Mouse (Mus musculus) heart, embryonic 10.5 days (tissue): ENCODE results near the gene Ikzf3. TPM values are rescaled to one million over a fixed set of nuclear protein-coding genes. Genes with fewer than 3 reads are reported as not detected.

ENCODE experiments used
- DNase-seq: peaks from one replicate; pipeline ENCODE4 v3.0.0-alpha.2; 2017; ENCODE audit warnings: low spot score
- H3K27ac ChIP-seq: fragments of 300-500 bp; sonication (generic); 2 replicates; pipeline ENCODE4 v1.5.1; 2016; ENCODE audit warnings: mild to moderate bottlenecking
- H3K27me3 ChIP-seq: fragments of 300-500 bp; sonication (generic); 2 replicates; pipeline ENCODE4 v1.6.1; 2016; ENCODE audit warnings: mild to moderate bottlenecking; ENCODE audit not compliant: poor library complexity, insufficient read depth, severe bottlenecking
- H3K36me3 ChIP-seq: fragments of 300-500 bp; sonication (generic); 2 replicates; pipeline ENCODE4 v1.6.1; 2016; ENCODE audit warnings: mild to moderate bottlenecking, moderate library complexity
- H3K4me1 ChIP-seq: fragments of 300-500 bp; sonication (generic); 2 replicates; pipeline ENCODE4 v1.6.1; 2016; ENCODE audit warnings: mild to moderate bottlenecking
- H3K4me3 ChIP-seq: fragments of 300-500 bp; sonication (generic); 2 replicates; pipeline ENCODE4 v1.5.1; 2016; ENCODE audit warnings: mild to moderate bottlenecking, moderate library complexity
- H3K9me3 ChIP-seq: fragments of 300-500 bp; sonication (generic); 2 replicates; pipeline ENCODE4 v1.6.1; 2016; ENCODE audit warnings: mild to moderate bottlenecking, moderate library complexity
- WGBS: fragments of 180-500 bp; shearing (Covaris S2); methylation state at CpG from one replicate; pipeline ENCODE4 v1.1.7; 2016; 5-methylcytosine and 5-hydroxymethylcytosine counted together
- polyA plus RNA-seq: library from polyadenylated mRNA; unstranded; fragments of >200 nt; fragmentation: Nextera tagmentation; extraction: Ambion mirVana; gene quantifications from 2 replicates; pipeline ENCODE4 v1.2.1, GENCODE M21; 2016

Gene Ikzf3
- polyA plus RNA-seq, 1 experiment from 2014 or later: 0.04 TPM

DNA sequence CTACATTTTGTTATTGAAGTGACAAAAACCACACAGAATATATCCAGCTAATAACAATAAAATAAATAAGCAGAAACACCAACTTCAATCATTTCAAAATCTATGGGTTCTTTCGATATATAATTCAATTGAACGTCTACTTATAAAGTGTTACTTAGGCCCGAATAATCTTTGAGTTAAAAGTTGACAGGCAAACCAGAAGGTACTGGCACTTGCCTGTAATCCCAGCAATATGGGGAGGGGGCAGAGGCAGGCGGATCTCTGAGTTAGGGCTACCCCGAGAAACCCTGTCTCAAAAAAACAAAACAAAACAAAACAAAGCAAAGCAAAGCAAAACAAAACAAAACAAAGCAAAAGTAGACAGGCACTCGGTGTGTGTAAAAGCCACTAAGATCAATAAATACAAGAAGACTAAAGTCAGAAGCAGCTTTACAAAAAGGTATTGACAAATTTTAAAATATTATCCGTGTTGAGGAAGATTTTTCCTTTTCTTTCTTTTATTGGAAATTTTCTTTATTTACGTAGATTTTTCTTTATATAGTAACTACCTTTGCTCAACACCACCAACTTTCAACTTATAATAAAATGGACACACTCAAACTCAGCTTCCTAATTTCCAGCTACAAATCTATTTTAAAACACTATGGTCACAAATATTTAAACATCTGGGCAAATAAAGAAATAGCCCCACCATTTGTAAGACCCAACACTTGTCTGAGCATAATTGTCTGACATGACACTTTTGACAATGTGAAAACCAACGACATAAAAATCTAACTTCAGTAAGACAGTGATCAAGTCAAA, 70.0 kb downstream of the Ikzf3 start:
- DNase-seq: no peak
- 85% methylated on average over 9 of the region's 9 CpGs for WGBS
- no peaks in the 10 kb centered on the region for H3K9me3 ChIP-seq
- H3K27me3 ChIP-seq: no peaks in the 10 kb centered on the region
- H3K4me1 ChIP-seq: peaks cover 16% of the 10 kb centered on the region
- H3K4me3 ChIP-seq: no peak overlapping the region
- H3K27ac ChIP-seq: no peak overlapping the region
- no peaks in the 10 kb centered on the region for H3K36me3 ChIP-seq

GRCm38 (mm10) chr11:98474967-98475366, 70.9 kb downstream of the Ikzf3 start:
- Histone ChIP-seq H3K4me1 (peaks cover 10% of the 10 kb centered on the region), H3K9me3 (no peaks in the 10 kb centered on the region), H3K4me3 (no peak overlapping the region), H3K27me3 (no peaks in the 10 kb centered on the region), H3K27ac (no peak overlapping the region), H3K36me3 (no peaks in the 10 kb centered on the region)
- DNase-seq: no peak
- WGBS: 87% methylated on average over 11 of the region's 11 CpGs

- H3K4me1 ChIP-seq: peaks cover 12% of the 10 kb centered on the region
- no peaks in the 10 kb centered on the region for H3K9me3 ChIP-seq
- no peak overlapping the region for H3K27ac ChIP-seq
- no peak overlapping the region for H3K4me3 ChIP-seq
- no peaks in the 10 kb centered on the region for H3K36me3 ChIP-seq
- WGBS: 59% methylated on average over 8 of the region's 8 CpGs
- no peaks in the 10 kb centered on the region for H3K27me3 ChIP-seq
- no peak for DNase-seq
These were observed 71.8 kb downstream of the Ikzf3 start for GRCm38 (mm10) chr11:98473916-98474479.

- WGBS: 74% methylated on average over 4 of the region's 4 CpGs
- H3K9me3 ChIP-seq: no peaks in the 10 kb centered on the region
- no peak overlapping the region for H3K4me3 ChIP-seq
- H3K4me1 ChIP-seq: peaks cover 12% of the 10 kb centered on the region
- no peak overlapping the region for H3K27ac ChIP-seq
- H3K36me3 ChIP-seq: no peaks in the 10 kb centered on the region
- H3K27me3 ChIP-seq: no peaks in the 10 kb centered on the region
- no peak for DNase-seq
These were observed 73.1 kb downstream of the Ikzf3 start for GRCm38 (mm10) chr11:98472696-98473095.

- WGBS: 71% methylated on average over 6 of the region's 6 CpGs
- no peak for DNase-seq
- Histone ChIP-seq H3K27ac (no peak overlapping the region), H3K36me3 (no peaks in the 10 kb centered on the region), H3K4me3 (no peak overlapping the region), H3K27me3 (peaks cover 9% of the 10 kb centered on the region; the same call in 1 of the 2 replicates), H3K4me1 (peaks cover 9% of the 10 kb centered on the region; the same call in 1 of the 2 replicates), H3K9me3 (no peaks in the 10 kb centered on the region)
These were observed 75.0 kb downstream of the Ikzf3 start for GRCm38 (mm10) chr11:98470795-98471194.

DNA sequence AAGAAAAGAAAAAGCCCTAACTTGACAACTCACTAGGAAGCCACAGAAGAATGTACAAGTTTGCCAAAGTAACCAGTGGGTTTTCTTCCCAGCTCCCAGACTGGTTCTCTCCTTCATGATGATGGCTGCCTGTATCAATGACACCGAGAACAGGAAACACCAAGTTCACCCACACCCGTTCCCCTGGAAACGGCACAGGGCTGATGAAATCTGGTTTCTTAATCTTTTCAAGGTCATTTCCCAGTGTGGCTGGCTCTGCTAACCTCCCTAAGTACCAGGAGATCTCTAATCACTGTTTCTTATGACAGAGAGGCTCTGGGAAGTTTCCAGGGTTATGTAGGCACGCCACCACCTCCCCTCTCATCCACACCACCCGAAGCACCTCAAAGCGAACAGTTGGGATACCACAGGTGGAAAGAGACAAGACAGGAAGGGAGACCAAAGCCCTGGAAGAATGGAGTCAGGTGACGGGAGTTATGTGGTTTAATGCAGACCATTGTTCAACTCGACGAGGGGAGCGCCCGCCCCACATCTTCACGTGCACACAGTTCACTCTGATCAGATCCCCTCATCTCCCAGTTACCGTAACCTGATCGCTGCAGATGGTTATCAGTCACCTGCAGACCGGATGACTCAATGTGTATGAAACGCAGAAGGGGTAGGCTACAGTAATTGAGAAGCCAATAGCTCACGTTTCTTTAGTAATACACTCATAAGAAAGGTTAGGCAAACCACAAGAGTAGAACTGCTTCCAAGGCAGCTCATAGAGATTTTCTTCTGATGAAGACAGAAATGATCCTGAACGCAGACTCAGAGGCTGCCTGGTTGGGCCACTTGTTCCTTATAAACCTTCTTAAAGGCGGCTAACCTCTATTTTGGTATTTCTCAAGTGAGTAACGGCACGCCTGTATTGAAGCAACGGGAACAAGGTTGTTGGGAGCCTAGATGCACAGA, 75.8 kb downstream of the Ikzf3 start:
- WGBS: 74% methylated on average over 22 of the region's 22 CpGs
- no peak for DNase-seq
- no peak overlapping the region for H3K27ac ChIP-seq
- H3K4me3 ChIP-seq: no peak overlapping the region
- H3K36me3 ChIP-seq: no peaks in the 10 kb centered on the region
- peaks cover 13% of the 10 kb centered on the region; the same call in 1 of the 2 replicates for H3K27me3 ChIP-seq
- H3K9me3 ChIP-seq: no peaks in the 10 kb centered on the region
- peaks cover 9% of the 10 kb centered on the region; the same call in 1 of the 2 replicates for H3K4me1 ChIP-seq

DNA sequence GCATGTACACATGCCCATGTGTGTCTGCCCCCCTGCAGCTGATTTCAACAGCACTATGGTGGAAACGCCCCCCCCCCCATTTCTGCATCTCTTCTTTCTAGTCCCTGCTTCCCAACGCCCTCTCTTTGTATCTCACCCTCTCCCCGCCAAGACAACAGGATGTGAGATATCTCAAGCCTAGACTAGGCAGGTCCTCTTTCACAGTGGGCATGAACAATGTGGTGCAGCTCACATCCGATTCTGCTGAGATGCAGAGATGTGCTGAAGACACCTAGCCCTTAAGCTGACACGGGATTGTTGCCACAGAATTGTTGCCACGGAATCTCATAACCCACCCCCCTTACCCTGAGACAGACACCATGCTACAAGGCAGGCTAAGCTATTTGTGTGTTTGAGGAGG, 81.3 kb downstream of the Ikzf3 start:
- WGBS: 73% methylated on average over 6 of the region's 6 CpGs
- no peak overlapping the region for H3K27ac ChIP-seq
- no peaks in the 10 kb centered on the region for H3K9me3 ChIP-seq
- H3K4me1 ChIP-seq: no peaks in the 10 kb centered on the region
- H3K36me3 ChIP-seq: no peaks in the 10 kb centered on the region
- DNase-seq: no peak
- H3K4me3 ChIP-seq: no peak overlapping the region
- peaks cover 52% of the 10 kb centered on the region for H3K27me3 ChIP-seq

- no peaks in the 10 kb centered on the region for H3K36me3 ChIP-seq
- DNase-seq: no peak
- H3K4me3 ChIP-seq: no peak overlapping the region
- no peaks in the 10 kb centered on the region for H3K9me3 ChIP-seq
- 86% methylated on average over 9 of the region's 9 CpGs for WGBS
- no peak overlapping the region for H3K27ac ChIP-seq
- H3K4me1 ChIP-seq: peaks cover under 1% of the 10 kb centered on the region
- H3K27me3 ChIP-seq: peaks cover 58% of the 10 kb centered on the region
These were observed 81.9 kb downstream of the Ikzf3 start for GRCm38 (mm10) chr11:98463911-98464310.

DNA sequence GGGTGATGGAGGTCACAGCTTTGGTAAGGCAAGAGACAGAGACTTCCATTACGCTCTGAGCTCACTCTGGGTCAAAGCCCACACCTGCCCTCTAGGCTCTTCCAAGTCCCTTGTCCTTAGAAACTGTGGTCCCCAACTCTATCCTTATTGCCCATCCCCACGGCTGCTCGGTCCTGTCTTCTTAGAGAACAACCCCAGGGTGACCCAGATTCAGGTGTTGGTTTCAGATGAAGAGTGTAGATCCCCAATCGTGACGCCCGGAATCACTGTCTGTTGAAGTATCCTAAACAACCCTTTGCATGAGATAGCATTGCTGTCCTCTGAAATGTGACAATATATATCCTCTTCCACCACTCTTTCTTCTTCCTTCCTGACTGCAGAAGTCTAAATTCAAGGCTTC, 83.6 kb downstream of the Ikzf3 start:
- Histone ChIP-seq H3K36me3 (no peaks in the 10 kb centered on the region), H3K27me3 (peaks cover 69% of the 10 kb centered on the region), H3K4me3 (no peak overlapping the region), H3K27ac (no peak overlapping the region), H3K4me1 (peaks cover 15% of the 10 kb centered on the region), H3K9me3 (no peaks in the 10 kb centered on the region)
- DNase-seq: no peak
- 83% methylated on average over 6 of the region's 6 CpGs for WGBS

DNA sequence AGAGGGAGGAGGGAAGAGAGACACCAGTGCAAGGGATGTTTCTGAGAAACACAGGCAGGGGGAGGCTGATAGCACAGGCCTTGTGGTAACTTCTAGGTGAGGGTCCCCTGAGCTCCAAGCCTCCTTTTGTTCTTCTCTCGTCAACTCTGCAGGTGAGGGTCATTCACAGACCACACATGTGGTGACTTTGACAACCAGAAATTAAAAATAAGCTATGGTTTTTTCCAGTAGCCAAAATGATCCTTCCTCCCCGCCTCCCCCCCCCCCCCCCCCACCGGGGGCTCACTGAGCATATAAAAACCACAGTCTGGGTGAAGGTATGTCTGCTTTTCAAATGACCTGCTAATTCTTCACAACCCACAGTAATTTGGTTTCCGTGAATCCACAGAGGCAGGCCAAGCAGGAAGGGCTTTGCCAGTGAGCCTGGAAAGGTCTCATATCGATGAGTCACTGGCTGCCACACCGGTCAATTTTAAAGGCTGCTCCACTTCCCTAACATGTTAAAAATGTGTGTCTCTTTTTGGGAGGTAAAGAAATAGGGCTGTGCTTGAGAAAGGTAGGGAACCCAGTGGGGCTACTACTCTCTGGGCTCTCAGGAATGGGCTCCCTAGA, 84.6 kb downstream of the Ikzf3 start:
- WGBS: 45% methylated on average over 6 of the region's 6 CpGs
- Histone ChIP-seq H3K27ac (no peak overlapping the region), H3K36me3 (no peaks in the 10 kb centered on the region), H3K4me3 (no peak overlapping the region), H3K4me1 (peaks cover 19% of the 10 kb centered on the region), H3K9me3 (no peaks in the 10 kb centered on the region), H3K27me3 (peaks cover 64% of the 10 kb centered on the region)
- DNase-seq: no peak

DNA sequence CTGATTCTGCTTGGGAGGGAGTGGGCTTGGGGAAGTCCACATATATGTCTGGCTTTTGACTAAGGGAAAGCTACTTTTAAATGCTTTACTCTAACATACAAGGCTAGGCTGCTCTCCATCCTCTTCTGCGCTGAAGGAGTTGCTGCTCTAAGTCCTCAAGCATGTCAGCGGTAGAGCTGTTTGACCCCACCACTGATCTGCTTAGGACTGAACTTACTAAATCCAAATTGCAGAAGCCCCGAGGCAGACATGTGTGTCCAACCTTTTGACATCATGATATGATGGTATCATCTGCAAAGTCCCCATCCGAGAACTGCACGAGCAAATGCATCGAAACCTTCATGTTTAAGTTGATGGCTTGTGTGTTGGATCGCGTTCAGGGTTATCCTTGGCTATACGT, 86.0 kb downstream of the Ikzf3 start:
- Histone ChIP-seq H3K4me3 (no peak overlapping the region), H3K27ac (no peak overlapping the region)
- WGBS: 74% methylated on average over 9 of the region's 9 CpGs

GRCm38 (mm10) chr11:98459071-98459741, 86.6 kb downstream of the Ikzf3 start:
- 13% methylated on average over 11 of the region's 11 CpGs for WGBS
- DNase-seq: no peak
- Histone ChIP-seq H3K4me1 (peaks cover 19% of the 10 kb centered on the region), H3K4me3 (no peak overlapping the region), H3K36me3 (0 out of 2 replicates have a peak, but pooled peaks cover 1% of the 10 kb centered on the region), H3K27ac (no peak overlapping the region), H3K9me3 (no peaks in the 10 kb centered on the region), H3K27me3 (peaks cover 56% of the 10 kb centered on the region)

More for the DNA sequence above, 86.0 kb downstream of the Ikzf3 start:
- Histone ChIP-seq H3K36me3 (no peaks in the 10 kb centered on the region), H3K9me3 (no peaks in the 10 kb centered on the region), H3K4me1 (peaks cover 19% of the 10 kb centered on the region), H3K27me3 (peaks cover 58% of the 10 kb centered on the region)
- no peak for DNase-seq
